Mouse (Mus musculus): Measurements from ENCODE around the gene Iqsec2.
A peak's percentile ranks its signal among the peaks of the same experiment; 100 is the strongest.
"Not testable (repeated sequence)": the region's sequence is repeated elsewhere in the genome, so short reads cannot be mapped to it uniquely, and the experiment has no call there.

The Iqsec2 gene

GRCm38 (mm10) chrX:152178843-152179545 lies 34.9 kb downstream of the Iqsec2 start:
- no peak for DNase-seq (ENCODE audit: low spot score in 2 of 2)

GRCm38 (mm10) chrX:152179670-152180656 lies 35.9 kb downstream of the Iqsec2 start:
- no peak for DNase-seq (ENCODE audit: low spot score in 2 of 2)

- DNase-seq (ENCODE audit: low spot score in 2 of 2), result no peak
Observed at GRCm38 (mm10) chrX:152187151-152187550, 43.1 kb downstream of the Iqsec2 start.

- no peak for DNase-seq (ENCODE audit: low spot score in 2 of 2)
Observed at GRCm38 (mm10) chrX:152191266-152191665, 47.2 kb downstream of the Iqsec2 start.

GRCm38 (mm10) chrX:152197814-152198648 lies 54.0 kb downstream of the Iqsec2 start:
- no peak for DNase-seq (ENCODE audit: low spot score in 2 of 2)

- DNase-seq (ENCODE audit: low spot score in 2 of 2), result no peak
Observed at GRCm38 (mm10) chrX:152201737-152202421, 57.8 kb downstream of the Iqsec2 start.

GRCm38 (mm10) chrX:152202422-152203103 lies 58.5 kb downstream of the Iqsec2 start:
- no peak for DNase-seq (ENCODE audit: low spot score in 2 of 2)

- no peak for DNase-seq (ENCODE audit: low spot score in 2 of 2)
Observed at GRCm38 (mm10) chrX:152203247-152203646, 59.2 kb downstream of the Iqsec2 start.

- no peak for DNase-seq (ENCODE audit: low spot score in 2 of 2)
Observed at GRCm38 (mm10) chrX:152205486-152205885, 61.4 kb downstream of the Iqsec2 start.

GRCm38 (mm10) chrX:152214703-152215102 lies 70.6 kb downstream of the Iqsec2 start:
- DNase-seq (ENCODE audit: low spot score in 2 of 2), result no peak

- DNase-seq (ENCODE audit: low spot score in 2 of 2), result no peak
Observed at GRCm38 (mm10) chrX:152218529-152218928, 74.5 kb downstream of the Iqsec2 start.

- no peak for DNase-seq (ENCODE audit: low spot score in 2 of 2)
Observed at GRCm38 (mm10) chrX:152221721-152222120, 77.7 kb downstream of the Iqsec2 start.

GRCm38 (mm10) chrX:152222226-152222625 lies 78.2 kb downstream of the Iqsec2 start:
- DNase-seq (ENCODE audit: low spot score in 2 of 2), result no peak

- DNase-seq (ENCODE audit: low spot score in 2 of 2), result no peak
Observed at GRCm38 (mm10) chrX:152223313-152223712, 79.2 kb downstream of the Iqsec2 start.

- no peak for DNase-seq (ENCODE audit: low spot score in 2 of 2)
Observed at GRCm38 (mm10) chrX:152224280-152224679, 80.2 kb downstream of the Iqsec2 start.

- DNase-seq (ENCODE audit: low spot score in 2 of 2), result peak; percentile 90 to 98
Observed at GRCm38 (mm10) chrX:152232781-152233763, 89.0 kb downstream of the Iqsec2 start, which contains the start of gene Kdm5c. Kdm5c (plus strand) TSS chrX:152233020.

GRCm38 (mm10) chrX:152234125-152234524 lies 90.1 kb downstream of the Iqsec2 start:
- DNase-seq (ENCODE audit: low spot score in 2 of 2), result no peak

GRCm38 (mm10) chrX:152235758-152236157 lies 91.7 kb downstream of the Iqsec2 start:
- DNase-seq (ENCODE audit: low spot score in 2 of 2), result no peak

GRCm38 (mm10) chrX:152243140-152243539 lies 99.1 kb downstream of the Iqsec2 start:
- not testable (repeated sequence) for DNase-seq (ENCODE audit: low spot score in 2 of 2)

All from spleen, postnatal 4 days (tissue).